12 mouse cellular contexts compared by ENCODE assay signal in genomic region chr19:5840086-5840889, GRCm38 (mm10). TPM values are rescaled to one million over a fixed set of nuclear protein-coding genes. Genes with fewer than 3 reads are reported as not detected.
DNase-seq lines count a peak whose midpoint lies in the region; ATAC-seq lines count a peak whose summit lies in the region.
"Had no signal": no experiment of that assay in that cellular context is flagged by ENCODE, and none has a peak within 500 bp of the region (broad histone marks: within the 10 kb centered on the region; RNA-seq: fewer than 3 reads in every experiment).

No protein-coding gene starts in this region.

- no peak for ATAC-seq in megakaryocyte, adult 5-6 weeks (ENCODE audit: poor library complexity, severe bottlenecking)
- no peak for ATAC-seq in liver, embryonic 13.5 days (ENCODE audit: low read depth)
- ATAC-seq in midbrain, embryonic 14.5 days (ENCODE audit: low FRiP score, low TSS enrichment), result no peak

- no peaks in the 10 kb centered on the region for H3K9me3 ChIP-seq in megakaryocyte, embryonic 14.5 days
- no peaks in the 10 kb centered on the region for H3K9me3 ChIP-seq in liver, embryonic 13.5 days (replicated peaks)
- H3K9me3 ChIP-seq in midbrain, embryonic 14.5 days (ENCODE audit: control insufficient read depth, low read length), result no peaks in the 10 kb centered on the region
- H3K9me3 ChIP-seq: midbrain, embryonic 12.5 days had no signal

- peak overlapping the region; percentile 99 for H3K4me3 ChIP-seq in megakaryocyte, embryonic 14.5 days (replicated peaks)
- H3K4me3 ChIP-seq in liver, embryonic 13.5 days (replicated peaks), result no peak overlapping the region
- H3K4me3 ChIP-seq in midbrain, embryonic 14.5 days (replicated peaks; ENCODE audit: low read depth, low read length), result no peak overlapping the region
- H3K4me3 ChIP-seq: midbrain, embryonic 12.5 days had no signal

- H3K27me3 ChIP-seq in megakaryocyte, embryonic 14.5 days (replicated peaks), result no peaks in the 10 kb centered on the region
- H3K27me3 ChIP-seq in liver, embryonic 13.5 days, result no peaks in the 10 kb centered on the region
- H3K27me3 ChIP-seq in midbrain, embryonic 14.5 days (ENCODE audit: control insufficient read depth, insufficient read depth, low read length), result no peaks in the 10 kb centered on the region

- 78% methylated on average over 18 of the region's 18 CpGs for WGBS in liver, embryonic 13.5 days (ENCODE audit: insufficient replicate concordance)
- 72% methylated on average over 18 of the region's 18 CpGs for WGBS in midbrain, embryonic 14.5 days

- H3K27ac ChIP-seq in liver, embryonic 13.5 days, result peak overlapping the region; percentile 99
- H3K27ac ChIP-seq in midbrain, embryonic 14.5 days (replicated peaks; ENCODE audit: low read depth, low read length), result no peak overlapping the region
- H3K27ac ChIP-seq: midbrain, embryonic 12.5 days had no signal

- H3K9ac ChIP-seq in liver, embryonic 13.5 days, result peak overlapping the region; percentile 42; the same call in 1 of the 2 replicates
- no peak overlapping the region for H3K9ac ChIP-seq in midbrain, embryonic 14.5 days (replicated peaks; ENCODE audit: low read length)
- H3K9ac ChIP-seq: midbrain, embryonic 12.5 days had no signal

- DNase-seq in gastrocnemius, adult 18-20 months (ENCODE audit: low spot score), result peak; percentile 78
- DNase-seq in gastrocnemius, postnatal 4 days (ENCODE audit: low spot score in 2 of 2), result no peak
- DNase-seq in liver, embryonic 13.5 days, result no peak
- DNase-seq in midbrain, embryonic 14.5 days, result no peak
- DNase-seq in Muller cell, postnatal 12 days (ENCODE audit: inconsistent ontology term), result no peak
- DNase-seq in right cerebral cortex, adult 2 months (ENCODE audit: low spot score in 2 of 2), result no peak
- DNase-seq: layer of hippocampus, postnatal 36 days; retina, postnatal 1 day; thymus, postnatal 4 days had no signal

- peaks cover 96% of the 10 kb centered on the region for H3K36me3 ChIP-seq in megakaryocyte, embryonic 14.5 days (replicated peaks; ENCODE audit: low read length)
- H3K36me3 ChIP-seq in liver, embryonic 13.5 days, result no peaks in the 10 kb centered on the region
- no peaks in the 10 kb centered on the region for H3K36me3 ChIP-seq in midbrain, embryonic 14.5 days (ENCODE audit: control insufficient read depth, insufficient read depth, low read length)
- H3K36me3 ChIP-seq: midbrain, embryonic 12.5 days had no signal

- H3K4me2 ChIP-seq in liver, embryonic 13.5 days, result peak overlapping the region; percentile 84
- H3K4me2 ChIP-seq in midbrain, embryonic 14.5 days (ENCODE audit: low read length), result no peak overlapping the region
- H3K4me2 ChIP-seq: midbrain, embryonic 12.5 days had no signal

- peaks cover 81% of the 10 kb centered on the region for H3K4me1 ChIP-seq in megakaryocyte, embryonic 14.5 days
- H3K4me1 ChIP-seq in liver, embryonic 13.5 days (replicated peaks), result peaks cover 82% of the 10 kb centered on the region
- H3K4me1 ChIP-seq in midbrain, embryonic 14.5 days (ENCODE audit: control insufficient read depth, insufficient read depth, low read length), result peaks cover 10% of the 10 kb centered on the region

RNA-seq across cellular contexts. Expression of gene Frmd8, which starts 34.8 kb away (rescaled TPM):
- 1 to 10 TPM; 2.9 to 3.2 TPM for total RNA-seq in gastrocnemius, adult 18-20 months (2021)
- total RNA-seq in gastrocnemius, postnatal 4 days (2021), result 10 to 100 TPM; 16.2 to 16.7 TPM
- 28.5 and 57.6 TPM in 2 replicates for polyA plus RNA-seq in megakaryocyte, embryonic 14.5 days (2012; ENCODE audit: insufficient read depth, low replicate concordance)
- total RNA-seq in megakaryocyte, adult 5-6 weeks (2015), result 21.4 and 21.9 TPM in 2 replicates
- total RNA-seq in megakaryocyte, adult 5-6 weeks (2017), result 19.3 and 23.3 TPM in 2 replicates
- polyA plus RNA-seq in liver, embryonic 13.5 days (2015; fragmentation: Nextera tagmentation; extraction: Ambion mirVana), result 13.9 and 15.8 TPM in 2 replicates
- polyA plus RNA-seq in midbrain, embryonic 14.5 days (2014; fragmentation: Nextera tagmentation; extraction: Ambion mirVana), result 8.3 and 12.2 TPM in 2 replicates

RNA-seq across cellular contexts. Expression of gene Slc25a45, which starts 37.3 kb away (rescaled TPM):
- under 1 TPM; 0.59 to 0.90 TPM for total RNA-seq in gastrocnemius, adult 18-20 months (2021)
- total RNA-seq in gastrocnemius, postnatal 4 days (2021), result 1 to 10 TPM; 3.7 to 3.8 TPM
- polyA plus RNA-seq in megakaryocyte, embryonic 14.5 days (2012; ENCODE audit: insufficient read depth, low replicate concordance), result 3.6 and 6.9 TPM in 2 replicates
- total RNA-seq in megakaryocyte, adult 5-6 weeks (2015), result 55.6 and 67.9 TPM in 2 replicates
- 69.1 and 73.5 TPM in 2 replicates for total RNA-seq in megakaryocyte, adult 5-6 weeks (2017)
- 5.7 and 6.8 TPM in 2 replicates for polyA plus RNA-seq in liver, embryonic 13.5 days (2015; fragmentation: Nextera tagmentation; extraction: Ambion mirVana)
- 0.73 and 1.2 TPM in 2 replicates for polyA plus RNA-seq in midbrain, embryonic 14.5 days (2014; fragmentation: Nextera tagmentation; extraction: Ambion mirVana)

RNA-seq across cellular contexts. Expression of gene Tigd3, which starts 53.7 kb away (rescaled TPM):
- total RNA-seq in gastrocnemius, adult 18-20 months (2021), result under 1 TPM; 0.21 TPM
- 1 to 10 TPM; 1.5 to 2.6 TPM for total RNA-seq in gastrocnemius, postnatal 4 days (2021)
- 0.57 and 1.3 TPM in 2 replicates for polyA plus RNA-seq in megakaryocyte, embryonic 14.5 days (2012; ENCODE audit: insufficient read depth, low replicate concordance)
- total RNA-seq in megakaryocyte, adult 5-6 weeks (2015), result 0.54 and 0.59 TPM in 2 replicates
- total RNA-seq in megakaryocyte, adult 5-6 weeks (2017), result 1.0 and 1.8 TPM in 2 replicates
- 2.5 TPM in 2 replicates for polyA plus RNA-seq in liver, embryonic 13.5 days (2015; fragmentation: Nextera tagmentation; extraction: Ambion mirVana)
- polyA plus RNA-seq in midbrain, embryonic 14.5 days (2014; fragmentation: Nextera tagmentation; extraction: Ambion mirVana), result 9.9 and 10.8 TPM in 2 replicates

Comparison
In these comparisons a context has a peak if more than half of its experiments do, and no peak if none do; other contexts are left out.
1. RNA of gene Frmd8, which starts 34.8 kb away (total RNA-seq): 19.3 to 23.3 TPM in megakaryocyte, adult 5-6 weeks and 16.2 to 16.7 TPM in gastrocnemius, postnatal 4 days; 2.9 to 3.2 TPM in gastrocnemius, adult 18-20 months; every median in the first group is over 4 times any median in the second.
2. RNA of gene Slc25a45, which starts 37.3 kb away (total RNA-seq): 55.6 to 73.5 TPM in megakaryocyte, adult 5-6 weeks; 3.7 to 3.8 TPM in gastrocnemius, postnatal 4 days and 0.59 to 0.90 TPM in gastrocnemius, adult 18-20 months; every median in the first group is over 10 times any median in the second.